Mouse (Mus musculus) embryonic fibroblast, embryonic 13.5 days (primary cell): ENCODE measurements around the gene Ntrk2.

Experiments used
- CTCF ChIP-seq: IDR thresholded peaks from 2 replicates; pipeline ENCODE4 v1.5.1; 2011; ENCODE audit warnings: mild to moderate bottlenecking, control low read depth, low read length, moderate library complexity, borderline replicate concordance; ENCODE audit not compliant: insufficient read depth
- POLR2A ChIP-seq: IDR thresholded peaks from 2 replicates; pipeline ENCODE4 v1.6.1; 2011; ENCODE audit warnings: low read depth, mild to moderate bottlenecking, control low read depth, low read length, moderate library complexity

- no peak for TF ChIP-seq POLR2A
- TF ChIP-seq CTCF, result no peak
Observed at GRCm38 (mm10) chr13:59003807-59004173, 197.4 kb downstream of the Ntrk2 start.
